Mouse (Mus musculus): ENCODE measurements at regions not wholly inside any gene's neighbourhood (a gene's known extent, or its start where the extent isn't known, plus 50 kb on each side); places are given as distances from the start of the nearest gene placed in this dataset.
A peak's percentile ranks its signal among the peaks of the same experiment; 100 is the strongest.

GRCm38 (mm10) chr4:26800831-26801230, 454.1 kb upstream of the Manea start:
- ATAC-seq (ENCODE audit: low read depth) (no peak), DNase-seq (ENCODE audit: low spot score) (no peak)
- no peaks in the 10 kb centered on the region for H3K36me3 ChIP-seq (ENCODE audit: control insufficient read depth, insufficient read depth, low read length)
- H3K9ac ChIP-seq (ENCODE audit: low read depth, low read length) = no peak overlapping the region
- no peaks in the 10 kb centered on the region for H3K9me3 ChIP-seq (ENCODE audit: control insufficient read depth, low read length)
- H3K4me2 ChIP-seq (ENCODE audit: low read depth, low read length) = no peak overlapping the region
- H3K27ac ChIP-seq (replicated peaks; ENCODE audit: low read depth, low read length) = no peak overlapping the region
- H3K4me3 ChIP-seq (ENCODE audit: low read depth, low read length) = no peak overlapping the region
- no peaks in the 10 kb centered on the region for H3K4me1 ChIP-seq (ENCODE audit: control insufficient read depth, insufficient read depth, low read length)
- no peaks in the 10 kb centered on the region for H3K27me3 ChIP-seq (replicated peaks; ENCODE audit: control insufficient read depth, insufficient read depth, low read length)
- WGBS = 80% methylated on average over 3 of the region's 3 CpGs

- no peak overlapping the region for H3K27ac ChIP-seq (replicated peaks; ENCODE audit: low read depth, low read length)
- DNase-seq (ENCODE audit: low spot score) (no peak), ATAC-seq (ENCODE audit: low read depth) (no peak)
- H3K36me3 ChIP-seq (ENCODE audit: control insufficient read depth, insufficient read depth, low read length) = no peaks in the 10 kb centered on the region
- 91% methylated on average over 1 of the region's 1 CpGs for WGBS
- no peaks in the 10 kb centered on the region for H3K4me1 ChIP-seq (ENCODE audit: control insufficient read depth, insufficient read depth, low read length)
- H3K4me2 ChIP-seq (ENCODE audit: low read depth, low read length) = no peak overlapping the region
- H3K9ac ChIP-seq (ENCODE audit: low read depth, low read length) = no peak overlapping the region
- no peaks in the 10 kb centered on the region for H3K27me3 ChIP-seq (replicated peaks; ENCODE audit: control insufficient read depth, insufficient read depth, low read length)
- no peak overlapping the region for H3K4me3 ChIP-seq (ENCODE audit: low read depth, low read length)
- H3K9me3 ChIP-seq (ENCODE audit: control insufficient read depth, low read length) = no peaks in the 10 kb centered on the region
Observed at GRCm38 (mm10) chr4:26793181-26793824, 446.6 kb upstream of the Manea start.

GRCm38 (mm10) chr4:26767896-26768295, 421.2 kb upstream of the Manea start:
- WGBS = 73% methylated on average over 2 of the region's 2 CpGs
- Histone ChIP-seq H3K9ac (ENCODE audit: low read depth, low read length) (no peak overlapping the region), H3K4me1 (ENCODE audit: control insufficient read depth, insufficient read depth, low read length) (no peaks in the 10 kb centered on the region), H3K4me2 (ENCODE audit: low read depth, low read length) (no peak overlapping the region), H3K27ac (replicated peaks; ENCODE audit: low read depth, low read length) (no peak overlapping the region), H3K27me3 (replicated peaks; ENCODE audit: control insufficient read depth, insufficient read depth, low read length) (no peaks in the 10 kb centered on the region), H3K9me3 (ENCODE audit: control insufficient read depth, low read length) (no peaks in the 10 kb centered on the region), H3K36me3 (ENCODE audit: control insufficient read depth, insufficient read depth, low read length) (no peaks in the 10 kb centered on the region), H3K4me3 (ENCODE audit: low read depth, low read length) (no peak overlapping the region)
- DNase-seq (ENCODE audit: low spot score) (no peak), ATAC-seq (ENCODE audit: low read depth) (no peak)

- WGBS = 35% methylated on average over 16 of the region's 16 CpGs
- no peak overlapping the region for H3K4me3 ChIP-seq (ENCODE audit: low read depth, low read length)
- H3K9ac ChIP-seq (ENCODE audit: low read depth, low read length) = no peak overlapping the region
- no peaks in the 10 kb centered on the region for H3K9me3 ChIP-seq (ENCODE audit: control insufficient read depth, low read length)
- DNase-seq (ENCODE audit: low spot score) (peak; percentile 5), ATAC-seq (ENCODE audit: low read depth) (no peak)
- no peak overlapping the region for H3K27ac ChIP-seq (replicated peaks; ENCODE audit: low read depth, low read length)
- H3K4me2 ChIP-seq (ENCODE audit: low read depth, low read length) = peak overlapping the region; percentile 25
- no peaks in the 10 kb centered on the region for H3K27me3 ChIP-seq (replicated peaks; ENCODE audit: control insufficient read depth, insufficient read depth, low read length)
- H3K36me3 ChIP-seq (ENCODE audit: control insufficient read depth, insufficient read depth, low read length) = no peaks in the 10 kb centered on the region
- H3K4me1 ChIP-seq (ENCODE audit: control insufficient read depth, insufficient read depth, low read length) = no peaks in the 10 kb centered on the region
Observed at GRCm38 (mm10) chr4:26766235-26767228, 419.8 kb upstream of the Manea start.

GRCm38 (mm10) chr4:26740815-26741214, 394.1 kb upstream of the Manea start:
- no peak overlapping the region for H3K4me2 ChIP-seq (ENCODE audit: low read depth, low read length)
- no peaks in the 10 kb centered on the region for H3K9me3 ChIP-seq (ENCODE audit: control insufficient read depth, low read length)
- H3K9ac ChIP-seq (ENCODE audit: low read depth, low read length) = no peak overlapping the region
- 77% methylated on average over 3 of the region's 3 CpGs for WGBS
- H3K27me3 ChIP-seq (replicated peaks; ENCODE audit: control insufficient read depth, insufficient read depth, low read length) = no peaks in the 10 kb centered on the region
- no peak overlapping the region for H3K27ac ChIP-seq (replicated peaks; ENCODE audit: low read depth, low read length)
- DNase-seq (ENCODE audit: low spot score) (no peak), ATAC-seq (ENCODE audit: low read depth) (no peak)
- no peaks in the 10 kb centered on the region for H3K36me3 ChIP-seq (ENCODE audit: control insufficient read depth, insufficient read depth, low read length)
- H3K4me3 ChIP-seq (ENCODE audit: low read depth, low read length) = no peak overlapping the region
- H3K4me1 ChIP-seq (ENCODE audit: control insufficient read depth, insufficient read depth, low read length) = no peaks in the 10 kb centered on the region

- Histone ChIP-seq H3K4me1 (ENCODE audit: control insufficient read depth, insufficient read depth, low read length) (no peaks in the 10 kb centered on the region), H3K36me3 (ENCODE audit: control insufficient read depth, insufficient read depth, low read length) (no peaks in the 10 kb centered on the region), H3K4me3 (ENCODE audit: low read depth, low read length) (no peak overlapping the region), H3K27ac (replicated peaks; ENCODE audit: low read depth, low read length) (no peak overlapping the region), H3K27me3 (replicated peaks; ENCODE audit: control insufficient read depth, insufficient read depth, low read length) (no peaks in the 10 kb centered on the region), H3K9ac (ENCODE audit: low read depth, low read length) (no peak overlapping the region), H3K4me2 (ENCODE audit: low read depth, low read length) (no peak overlapping the region), H3K9me3 (ENCODE audit: control insufficient read depth, low read length) (no peaks in the 10 kb centered on the region)
- 88% methylated on average over 3 of the region's 3 CpGs for whole genome bisulfite sequencing
- DNase-seq (ENCODE audit: low spot score) (no peak), ATAC-seq (ENCODE audit: low read depth) (no peak)
Observed at GRCm38 (mm10) chr4:26736381-26736780, 389.7 kb upstream of the Manea start.

- DNase-seq (ENCODE audit: low spot score) (no peak), ATAC-seq (ENCODE audit: low read depth) (no peak)
- Histone ChIP-seq H3K36me3 (ENCODE audit: control insufficient read depth, insufficient read depth, low read length) (no peaks in the 10 kb centered on the region), H3K9me3 (ENCODE audit: control insufficient read depth, low read length) (no peaks in the 10 kb centered on the region), H3K27ac (replicated peaks; ENCODE audit: low read depth, low read length) (no peak overlapping the region), H3K4me1 (ENCODE audit: control insufficient read depth, insufficient read depth, low read length) (no peaks in the 10 kb centered on the region), H3K4me2 (ENCODE audit: low read depth, low read length) (no peak overlapping the region), H3K9ac (ENCODE audit: low read depth, low read length) (no peak overlapping the region), H3K27me3 (replicated peaks; ENCODE audit: control insufficient read depth, insufficient read depth, low read length) (no peaks in the 10 kb centered on the region), H3K4me3 (ENCODE audit: low read depth, low read length) (no peak overlapping the region)
- 65% methylated on average over 3 of the region's 3 CpGs for WGBS
Observed at GRCm38 (mm10) chr4:26714437-26714836, 367.7 kb upstream of the Manea start.

GRCm38 (mm10) chr4:26709964-26710363, 363.3 kb upstream of the Manea start:
- 51% methylated on average over 1 of the region's 1 CpGs for WGBS
- H3K4me2 ChIP-seq (ENCODE audit: low read depth, low read length) = no peak overlapping the region
- no peaks in the 10 kb centered on the region for H3K36me3 ChIP-seq (ENCODE audit: control insufficient read depth, insufficient read depth, low read length)
- no peak overlapping the region for H3K27ac ChIP-seq (replicated peaks; ENCODE audit: low read depth, low read length)
- ATAC-seq (ENCODE audit: low read depth) = no peak
- peak; percentile 22 for DNase-seq (ENCODE audit: low spot score)
- no peaks in the 10 kb centered on the region for H3K4me1 ChIP-seq (ENCODE audit: control insufficient read depth, insufficient read depth, low read length)
- H3K9me3 ChIP-seq (ENCODE audit: control insufficient read depth, low read length) = no peaks in the 10 kb centered on the region
- no peak overlapping the region for H3K4me3 ChIP-seq (ENCODE audit: low read depth, low read length)
- no peaks in the 10 kb centered on the region for H3K27me3 ChIP-seq (replicated peaks; ENCODE audit: control insufficient read depth, insufficient read depth, low read length)
- H3K9ac ChIP-seq (ENCODE audit: low read depth, low read length) = no peak overlapping the region

All from embryonic facial prominence, embryonic 14.5 days (tissue).